ENCODE assay signal across 13 mouse cellular contexts in the genomic region with DNA sequence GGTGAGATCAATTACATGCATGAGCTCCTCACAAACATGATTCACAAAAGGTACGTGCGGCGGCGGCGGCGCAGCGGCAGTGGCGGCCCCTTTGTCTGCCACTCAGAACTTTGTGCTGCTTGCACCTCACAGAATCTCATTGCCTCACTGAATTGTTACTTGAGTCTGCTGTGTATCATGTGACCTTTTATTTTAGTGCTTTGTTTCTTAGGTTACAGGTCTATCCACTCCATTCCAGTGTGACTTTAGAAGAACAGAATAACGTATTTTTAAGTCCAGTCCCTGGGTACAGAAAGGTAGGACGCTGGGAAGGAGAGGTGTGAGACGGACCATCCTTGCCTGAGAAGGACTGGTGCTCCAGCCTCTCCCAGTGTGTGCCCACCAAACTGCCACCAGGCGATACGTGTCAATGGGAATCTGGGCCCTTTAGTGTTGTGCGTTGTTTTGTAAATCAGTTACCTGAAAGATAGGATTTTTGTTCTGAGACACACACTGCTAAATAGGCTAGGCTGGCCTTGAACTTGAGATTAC. TPM values are rescaled to one million over a fixed set of nuclear protein-coding genes. Genes with fewer than 3 reads are reported as not detected.
DNase-seq lines count a peak whose midpoint lies in the region; ATAC-seq and TF ChIP-seq lines count a peak whose summit lies in the region.
"Had no signal": no experiment of that assay in that cellular context is flagged by ENCODE, and none has a peak within 500 bp of the region (broad histone marks: within the 10 kb centered on the region; RNA-seq: fewer than 3 reads in every experiment).

No protein-coding gene starts in this region.

- no peak for DNase-seq in heart, postnatal 14 days
- no peak for DNase-seq in limb, embryonic 14.5 days (ENCODE audit: low spot score)
- DNase-seq in thymus, postnatal 10 days (ENCODE audit: low spot score in 2 of 2), result no peak
- DNase-seq in lung, postnatal 25 days (ENCODE audit: low spot score), result no peak
- DNase-seq in right cerebral cortex, postnatal 14 days, result no peak
- DNase-seq: cerebellum, adult 8-10 months; layer of hippocampus, postnatal 36 days; spleen, adult 18-20 months had no signal

- TF ChIP-seq EP300 in ES-Bruce4 (IDR thresholded peaks at IDR 0.05; ENCODE audit: insufficient read depth, low read depth, low read length), result no peak

- H3K4me1 ChIP-seq in heart, embryonic 11.5 days (ENCODE audit: control insufficient read depth, insufficient read depth, low read length), result no peaks in the 10 kb centered on the region
- H3K4me1 ChIP-seq in ES-Bruce4 (ENCODE audit: control insufficient read depth, insufficient read depth, low read length), result no peaks in the 10 kb centered on the region
- no peaks in the 10 kb centered on the region; the same call in 1 of the 2 replicates for H3K4me1 ChIP-seq in forebrain, embryonic 13.5 days
- H3K4me1 ChIP-seq in limb, embryonic 14.5 days (ENCODE audit: control insufficient read depth, insufficient read depth, low read length), result peaks cover 4% of the 10 kb centered on the region; the same call in 1 of the 2 replicates
- H3K4me1 ChIP-seq: megakaryocyte, embryonic 14.5 days had no signal

- no peaks in the 10 kb centered on the region for H3K9me3 ChIP-seq in heart, embryonic 11.5 days (replicated peaks; ENCODE audit: control insufficient read depth, low read length)
- H3K9me3 ChIP-seq in ES-Bruce4 (replicated peaks; ENCODE audit: control insufficient read depth, insufficient read depth, low read length, poor library complexity, severe bottlenecking), result no peaks in the 10 kb centered on the region
- no peaks in the 10 kb centered on the region for H3K9me3 ChIP-seq in forebrain, embryonic 13.5 days (replicated peaks)
- H3K9me3 ChIP-seq in limb, embryonic 14.5 days (ENCODE audit: control insufficient read depth, low read length), result no peaks in the 10 kb centered on the region

- H3K27me3 ChIP-seq in heart, embryonic 11.5 days (ENCODE audit: control insufficient read depth, insufficient read depth, low read length), result no peaks in the 10 kb centered on the region
- H3K27me3 ChIP-seq in ES-Bruce4 (ENCODE audit: control insufficient read depth, insufficient read depth, low read length, poor library complexity, severe bottlenecking), result no peaks in the 10 kb centered on the region
- H3K27me3 ChIP-seq in forebrain, embryonic 13.5 days, result no peaks in the 10 kb centered on the region
- no peaks in the 10 kb centered on the region for H3K27me3 ChIP-seq in limb, embryonic 14.5 days (ENCODE audit: control insufficient read depth, insufficient read depth, low read length)

- intact Hi-C loops in heart, postnatal 14 days (cut with DNase I), result no loop called here

- H3K27ac ChIP-seq in heart, embryonic 11.5 days (ENCODE audit: low read depth, low read length), result no peak overlapping the region
- H3K27ac ChIP-seq in ES-Bruce4 (ENCODE audit: insufficient read depth, low read length), result no peak overlapping the region
- peak overlapping the region; percentile 63 for H3K27ac ChIP-seq in forebrain, embryonic 13.5 days
- no peak overlapping the region for H3K27ac ChIP-seq in limb, embryonic 14.5 days (replicated peaks; ENCODE audit: low read depth, low read length)

- peak overlapping the region; percentile 10; the same call in 1 of the 2 replicates for H3K4me3 ChIP-seq in heart, embryonic 11.5 days (ENCODE audit: low read depth, low read length)
- 0 out of 2 replicates have a peak overlapping the region, but pooled peaks have one; percentile 8 for H3K4me3 ChIP-seq in ES-Bruce4 (ENCODE audit: low read depth, low read length)
- H3K4me3 ChIP-seq in forebrain, embryonic 13.5 days, result peak overlapping the region; percentile 25
- H3K4me3 ChIP-seq in limb, embryonic 14.5 days (replicated peaks; ENCODE audit: low read length), result 0 out of 2 replicates have a peak overlapping the region, but pooled peaks have one; percentile 11

- no peak for ATAC-seq in heart, embryonic 11.5 days (replicated peaks; ENCODE audit: insufficient number of reproducible peaks, low FRiP score, low TSS enrichment)
- ATAC-seq in forebrain, embryonic 13.5 days, result peak; percentile 58; the same call in 1 of the 2 replicates
- ATAC-seq in limb, embryonic 14.5 days (ENCODE audit: low FRiP score, low read depth), result no peak

- no peak for TF ChIP-seq POLR2A in ES-Bruce4 (IDR thresholded peaks at IDR 0.05; ENCODE audit: insufficient read depth, low read length)
- TF ChIP-seq POLR2A in limb, embryonic 14.5 days (IDR thresholded peaks at IDR 0.05; ENCODE audit: borderline replicate concordance, extremely low read depth, insufficient read depth, insufficient read length), result no peak

- H3K36me3 ChIP-seq in heart, embryonic 11.5 days (ENCODE audit: control insufficient read depth, insufficient read depth, low read length), result no peaks in the 10 kb centered on the region
- H3K36me3 ChIP-seq in ES-Bruce4 (ENCODE audit: control insufficient read depth, insufficient read depth, low read length, poor library complexity, severe bottlenecking), result no peaks in the 10 kb centered on the region
- no peaks in the 10 kb centered on the region for H3K36me3 ChIP-seq in forebrain, embryonic 13.5 days (ENCODE audit: poor library complexity, severe bottlenecking)
- H3K36me3 ChIP-seq in limb, embryonic 14.5 days (ENCODE audit: control insufficient read depth, insufficient read depth, low read length), result no peaks in the 10 kb centered on the region

- no peak overlapping the region for H3K9ac ChIP-seq in heart, embryonic 11.5 days (ENCODE audit: low read depth, low read length)
- H3K9ac ChIP-seq in ES-Bruce4 (ENCODE audit: low read depth, poor library complexity, severe bottlenecking), result peak overlapping the region; percentile 26; the same call in 1 of the 2 replicates
- H3K9ac ChIP-seq in forebrain, embryonic 13.5 days, result no peak overlapping the region; the same call in 1 of the 2 replicates
- no peak overlapping the region for H3K9ac ChIP-seq in limb, embryonic 14.5 days (ENCODE audit: low read depth, low read length, severe bottlenecking)

- no peak for TF ChIP-seq CTCF in ES-Bruce4 (IDR thresholded peaks at IDR 0.05; ENCODE audit: low read depth, low read length)

- 41% methylated on average over 14 of the region's 14 CpGs for whole genome bisulfite sequencing in heart, embryonic 11.5 days (ENCODE audit: insufficient replicate concordance)
- 7% methylated on average over 14 of the region's 14 CpGs for WGBS in forebrain, embryonic 13.5 days
- 30% methylated on average over 14 of the region's 14 CpGs for WGBS in limb, embryonic 14.5 days

- peak overlapping the region; percentile 52 for H3K4me2 ChIP-seq in heart, embryonic 11.5 days
- peak overlapping the region; percentile 53 for H3K4me2 ChIP-seq in forebrain, embryonic 13.5 days
- peak overlapping the region; percentile 42; the same call in 1 of the 2 replicates for H3K4me2 ChIP-seq in limb, embryonic 14.5 days (replicated peaks; ENCODE audit: low read depth, low read length, severe bottlenecking)

RNA-seq across cellular contexts. Expression of gene Rd3l, which starts 32.2 kb away (rescaled TPM):
- 1.2 and 1.5 TPM in 2 replicates for polyA plus RNA-seq in heart, embryonic 11.5 days (2014; fragmentation: Nextera tagmentation; extraction: Ambion mirVana)
- total RNA-seq in heart, postnatal 14 days (2021), result under 1 TPM in 1 of 2 experiments, not detected in 1; 0.34 TPM
- polyA plus RNA-seq in ES-Bruce4 (2011; ENCODE audit: insufficient read depth, insufficient read length, low read depth, missing spikeins), result not detected in 2 replicates
- polyA plus RNA-seq in forebrain, embryonic 13.5 days (2015; fragmentation: Nextera tagmentation; extraction: Ambion mirVana), result not detected in 2 replicates
- polyA plus RNA-seq in limb, embryonic 14.5 days (2012; rRNA removed), result not detected in 2 replicates
- polyA plus RNA-seq in limb, embryonic 14.5 days (2014; fragmentation: Nextera tagmentation; extraction: Ambion mirVana), result not detected in 2 replicates
- total RNA-seq: gastrocnemius, adult 8-10 months; layer of hippocampus, postnatal 36 days had no signal

RNA-seq across cellular contexts. Expression of gene Tdrd9, which starts 42.0 kb away (rescaled TPM):
- polyA plus RNA-seq in heart, embryonic 11.5 days (2014; fragmentation: Nextera tagmentation; extraction: Ambion mirVana), result 0.23 and 0.31 TPM in 2 replicates
- total RNA-seq in heart, postnatal 14 days (2021), result 1 to 10 TPM in 1 of 2 experiments, under 1 TPM in 1; 0.17 to 1.1 TPM
- not detected in 2 replicates for polyA plus RNA-seq in ES-Bruce4 (2011; ENCODE audit: insufficient read depth, insufficient read length, low read depth, missing spikeins)
- 0.45 and 1.3 TPM in 2 replicates for polyA plus RNA-seq in forebrain, embryonic 13.5 days (2015; fragmentation: Nextera tagmentation; extraction: Ambion mirVana)
- 0.78 and 0.81 TPM in 2 replicates for polyA plus RNA-seq in limb, embryonic 14.5 days (2012; rRNA removed)
- polyA plus RNA-seq in limb, embryonic 14.5 days (2014; fragmentation: Nextera tagmentation; extraction: Ambion mirVana), result 0.23 and 0.40 TPM in 2 replicates

RNA-seq across cellular contexts. Expression of gene Atp5mpl, which starts 46.6 kb away (rescaled TPM):
- polyA plus RNA-seq in heart, embryonic 11.5 days (2014; fragmentation: Nextera tagmentation; extraction: Ambion mirVana), result 1,282 and 1,314 TPM in 2 replicates
- 1,000 to 10,000 TPM; 1,406 to 1,431 TPM for total RNA-seq in heart, postnatal 14 days (2021)
- polyA plus RNA-seq in ES-Bruce4 (2011; ENCODE audit: insufficient read depth, insufficient read length, low read depth, missing spikeins), result 386 and 394 TPM in 2 replicates
- 677 and 746 TPM in 2 replicates for polyA plus RNA-seq in forebrain, embryonic 13.5 days (2015; fragmentation: Nextera tagmentation; extraction: Ambion mirVana)
- 162 and 174 TPM in 2 replicates for polyA plus RNA-seq in limb, embryonic 14.5 days (2012; rRNA removed)
- 598 and 677 TPM in 2 replicates for polyA plus RNA-seq in limb, embryonic 14.5 days (2014; fragmentation: Nextera tagmentation; extraction: Ambion mirVana)
